17 mouse cellular contexts compared by ENCODE assay signal in genomic region chr7:143023499-143023898, GRCm38 (mm10). TPM values are rescaled to one million over a fixed set of nuclear protein-coding genes. Genes with fewer than 3 reads are reported as not detected.
"Had no signal": no experiment of that assay in that cellular context is flagged by ENCODE, and none has a peak within 500 bp of the region (broad histone marks: within the 10 kb centered on the region; RNA-seq: fewer than 3 reads in every experiment).

No protein-coding gene starts in this region.

- H3K9ac ChIP-seq: limb, embryonic 12.5 days; liver, embryonic 13.5 days; liver, postnatal 0 days; lung, embryonic 15.5 days; midbrain, embryonic 15.5 days; neural tube, embryonic 13.5 days had no signal

- H3K4me1 ChIP-seq: limb, embryonic 12.5 days; midbrain, embryonic 15.5 days; neural tube, embryonic 13.5 days had no signal

- H3K27me3 ChIP-seq: limb, embryonic 12.5 days; liver, embryonic 13.5 days; lung, embryonic 15.5 days; midbrain, embryonic 15.5 days; neural tube, embryonic 13.5 days had no signal

- ATAC-seq: liver, postnatal 0 days; midbrain, embryonic 15.5 days had no signal

- H3K36me3 ChIP-seq: liver, embryonic 13.5 days; lung, embryonic 15.5 days; midbrain, embryonic 15.5 days had no signal

- H3K4me2 ChIP-seq: limb, embryonic 12.5 days; liver, embryonic 13.5 days; lung, embryonic 15.5 days; midbrain, embryonic 15.5 days; neural tube, embryonic 13.5 days had no signal

- H3K27ac ChIP-seq: kidney, postnatal 0 days; limb, embryonic 12.5 days; liver, embryonic 13.5 days; lung, embryonic 15.5 days; macrophage; midbrain, embryonic 15.5 days; neural tube, embryonic 13.5 days had no signal

- H3K4me3 ChIP-seq: limb, embryonic 12.5 days; liver, embryonic 13.5 days; lung, embryonic 15.5 days; midbrain, embryonic 15.5 days; neural tube, embryonic 13.5 days had no signal

- DNase-seq: kidney, adult 11 months; kidney, adult 9 months; kidney, postnatal 4 days; liver; liver, embryonic 13.5 days; liver, postnatal 0 days; lung, postnatal 14 days; right cerebral cortex, postnatal 14 days; thymus, postnatal 25 days had no signal

- H3K9me3 ChIP-seq: limb, embryonic 12.5 days; liver, embryonic 13.5 days; lung, embryonic 15.5 days; midbrain, embryonic 15.5 days; neural tube, embryonic 13.5 days had no signal

RNA-seq across cellular contexts. Expression of gene Tspan32, which starts 18.7 kb away (rescaled TPM):
- total RNA-seq: layer of hippocampus, postnatal 25 days had no signal

RNA-seq across cellular contexts. Expression of gene Ascl2, which starts 54.4 kb away (rescaled TPM):
- total RNA-seq: left cerebral cortex, postnatal 25 days had no signal
